9 mouse cellular contexts compared by ENCODE assay signal in genomic region chr2:170154301-170154721, GRCm38 (mm10). TPM values are rescaled to one million over a fixed set of nuclear protein-coding genes. Genes with fewer than 3 reads are reported as not detected.
DNase-seq lines count a peak whose midpoint lies in the region; ATAC-seq and TF ChIP-seq lines count a peak whose summit lies in the region.
"Had no signal": no experiment of that assay in that cellular context is flagged by ENCODE, and none has a peak within 500 bp of the region (broad histone marks: within the 10 kb centered on the region; RNA-seq: fewer than 3 reads in every experiment).

No protein-coding gene starts in this region.

- H3K9ac ChIP-seq in CH12.LX (ENCODE audit: insufficient read depth, low read depth) = peak overlapping the region; percentile 77
- H3K9ac ChIP-seq in forebrain, postnatal 0 days = no peak overlapping the region
- H3K9ac ChIP-seq in liver, postnatal 0 days (replicated peaks) = peak overlapping the region; percentile 89

- ATAC-seq in forebrain, postnatal 0 days = no peak
- no peak for ATAC-seq in liver, postnatal 0 days

- peak overlapping the region; percentile 85 for H3K4me2 ChIP-seq in CH12.LX (ENCODE audit: insufficient read depth, low read depth, poor library complexity, severe bottlenecking)
- peak overlapping the region; percentile 55; the same call in 1 of the 2 replicates for H3K4me2 ChIP-seq in forebrain, postnatal 0 days (ENCODE audit: low read depth)
- H3K4me2 ChIP-seq in liver, postnatal 0 days (ENCODE audit: low read depth, low read length) = peak overlapping the region; percentile 89

- H3K36me3 ChIP-seq in heart, embryonic 10.5 days = no peaks in the 10 kb centered on the region
- no peaks in the 10 kb centered on the region for H3K36me3 ChIP-seq in CH12.LX (replicated peaks in 1 of 2; ENCODE audit: control insufficient read depth in 1 of 2, insufficient read depth in 1 of 2, low read length in 1 of 2)
- H3K36me3 ChIP-seq in forebrain, postnatal 0 days (ENCODE audit: insufficient read depth) = no peaks in the 10 kb centered on the region
- no peaks in the 10 kb centered on the region for H3K36me3 ChIP-seq in liver, postnatal 0 days (replicated peaks; ENCODE audit: insufficient read depth, low read length)

- in situ Hi-C loops in CH12.LX (cut with MboI; ENCODE audit: low pct_ligation_motif_present, low pct_unique_long_range_greater_than_20kb, low sequenced_read_pairs) = no loop called here

- dilution Hi-C loops in CH12.LX (cut with MboI; ENCODE audit: extremely low pct_ligation_motif_present, extremely low pct_unique_long_range_greater_than_20kb, low sequenced_read_pairs) = no loop called here

- H3K79me2 ChIP-seq in CH12.LX (replicated peaks; ENCODE audit: control insufficient read depth, extremely low read depth, insufficient read depth, poor library complexity, severe bottlenecking) = no peaks in the 10 kb centered on the region

- no peak for TF ChIP-seq POLR2A in CH12.LX (IDR thresholded peaks at IDR 0.05; ENCODE audit: low read depth, low read length)

- H3K27ac ChIP-seq in heart, embryonic 10.5 days = peak overlapping the region; percentile 92
- peak overlapping the region; percentile 70; the same call in 1 of the 2 replicates for H3K27ac ChIP-seq in CH12.LX (ENCODE audit: insufficient read depth, low read depth)
- no peak overlapping the region for H3K27ac ChIP-seq in forebrain, postnatal 0 days (ENCODE audit: low read depth, low read length)
- peak overlapping the region; percentile 97 for H3K27ac ChIP-seq in liver, postnatal 0 days (ENCODE audit: low read depth)

- no peaks in the 10 kb centered on the region for H3K27me3 ChIP-seq in heart, embryonic 10.5 days (ENCODE audit: insufficient read depth, poor library complexity, severe bottlenecking)
- H3K27me3 ChIP-seq in CH12.LX (replicated peaks) = no peaks in the 10 kb centered on the region
- no peaks in the 10 kb centered on the region for H3K27me3 ChIP-seq in forebrain, postnatal 0 days (ENCODE audit: insufficient read depth, low read length)
- H3K27me3 ChIP-seq in liver, postnatal 0 days (ENCODE audit: insufficient read depth, low read length) = no peaks in the 10 kb centered on the region

- no peak for TF ChIP-seq RAD21 in CH12.LX (IDR thresholded peaks at IDR 0.05; ENCODE audit: low read depth, low read length)

- H3K4me1 ChIP-seq in heart, embryonic 10.5 days = peaks cover 34% of the 10 kb centered on the region
- peaks cover 0 to 40% of the 10 kb centered on the region in 2 experiments; a peak in 3 of 4 replicates for H3K4me1 ChIP-seq in CH12.LX (ENCODE audit: control insufficient read depth in 1 of 2, insufficient read depth in 2 of 2)
- no peaks in the 10 kb centered on the region; the same call in 1 of the 2 replicates for H3K4me1 ChIP-seq in forebrain, postnatal 0 days (ENCODE audit: insufficient read depth)
- peaks cover 42% of the 10 kb centered on the region for H3K4me1 ChIP-seq in liver, postnatal 0 days (ENCODE audit: insufficient read depth)

- DNase-seq in heart, embryonic 10.5 days (ENCODE audit: low spot score) = no peak
- DNase-seq in heart, postnatal 4 days = no peak
- DNase-seq in CH12.LX (ENCODE audit: extremely low read depth) = no peak
- no peak for DNase-seq in forebrain, postnatal 0 days
- no peak for DNase-seq in liver, postnatal 0 days
- no peak for DNase-seq in layer of hippocampus, adult 18-20 months (ENCODE audit: low spot score in 2 of 2)
- DNase-seq in left cerebral cortex, adult 8-10 months (ENCODE audit: low spot score in 2 of 2) = no peak
- no peak for DNase-seq in frontal cortex, postnatal 14 days (ENCODE audit: low spot score in 2 of 2)
- DNase-seq: cerebellum, adult 8-10 months had no signal

- peak overlapping the region; percentile 58 for H3K4me3 ChIP-seq in heart, embryonic 10.5 days
- H3K4me3 ChIP-seq in CH12.LX (replicated peaks in 1 of 3; ENCODE audit: low read depth in 2 of 3, low read length in 2 of 3, poor library complexity in 1 of 3) = peak overlapping the region in 1 of 3 experiments; percentile 8
- peak overlapping the region; percentile 11; the same call in 1 of the 2 replicates for H3K4me3 ChIP-seq in forebrain, postnatal 0 days (ENCODE audit: low read depth, low read length)
- peak overlapping the region; percentile 66 for H3K4me3 ChIP-seq in liver, postnatal 0 days (ENCODE audit: low read depth, low read length)

- no peak for TF ChIP-seq CTCF in CH12.LX (conservative IDR thresholded peaks at IDR 0.05 in 1 of 2, IDR thresholded peaks at IDR 0.05 in 1 of 2; ENCODE audit: low read depth in 2 of 2, low read length in 2 of 2)
- TF ChIP-seq CTCF in forebrain, postnatal 0 days (IDR thresholded peaks at IDR 0.05; ENCODE audit: low read depth) = no peak
- no peak for TF ChIP-seq CTCF in liver, postnatal 0 days (IDR thresholded peaks at IDR 0.05; ENCODE audit: low read depth)

- WGBS in heart, embryonic 10.5 days = 19% methylated on average over 6 of the region's 6 CpGs
- WGBS in forebrain, postnatal 0 days = 25% methylated on average over 6 of the region's 6 CpGs
- 12% methylated on average over 6 of the region's 6 CpGs for WGBS in liver, postnatal 0 days (ENCODE audit: insufficient replicate concordance)

- no peaks in the 10 kb centered on the region for H3K9me3 ChIP-seq in heart, embryonic 10.5 days
- H3K9me3 ChIP-seq in CH12.LX (replicated peaks; ENCODE audit: low read length) = no peaks in the 10 kb centered on the region
- no peaks in the 10 kb centered on the region for H3K9me3 ChIP-seq in forebrain, postnatal 0 days (ENCODE audit: low read length)
- H3K9me3 ChIP-seq in liver, postnatal 0 days (ENCODE audit: low read length) = no peaks in the 10 kb centered on the region

- no peak for TF ChIP-seq EP300 in CH12.LX (IDR thresholded peaks at IDR 0.05; ENCODE audit: low read length)
- TF ChIP-seq EP300 in liver, postnatal 0 days (IDR thresholded peaks at IDR 0.05; ENCODE audit: low read depth) = no peak; the same call in 1 of the 2 replicates

TF ChIP-seq in CH12.LX, 34 proteins besides CTCF, POLR2A, EP300 and RAD21:
- TF ChIP-seq CHD1 (IDR thresholded peaks at IDR 0.05; ENCODE audit: low read depth, low read length) (no peak; the same call in 1 of the 2 replicates), POLR2AphosphoS2 (IDR thresholded peaks at IDR 0.05; ENCODE audit: low read depth, low read length) (peak; percentile 56; the same call in 1 of the 2 replicates), MAX (IDR thresholded peaks at IDR 0.05; ENCODE audit: low read length) (peak; percentile 59), TBP (conservative IDR thresholded peaks at IDR 0.05; ENCODE audit: low read depth, low read length) (0 out of 2 replicates have a peak, but pooled peaks have one; percentile 6), MYC (IDR thresholded peaks at IDR 0.05; ENCODE audit: low read depth, low read length) (peak; percentile 82; the same call in 1 of the 2 replicates), MEF2A (IDR thresholded peaks at IDR 0.05; ENCODE audit: borderline replicate concordance, low read depth, low read length) (no peak; the same call in 1 of the 2 replicates), ELF1 (IDR thresholded peaks at IDR 0.05; ENCODE audit: low read depth, low read length) (no peak), NELFE (IDR thresholded peaks at IDR 0.05; ENCODE audit: low read depth, low read length) (no peak), MXI1 (IDR thresholded peaks at IDR 0.05; ENCODE audit: low read depth, low read length) (no peak), UBTF (IDR thresholded peaks at IDR 0.05; ENCODE audit: low read depth, low read length) (no peak), MAZ (IDR thresholded peaks at IDR 0.05; ENCODE audit: low read depth, low read length) (0 out of 2 replicates have a peak, but pooled peaks have one; percentile 5), SIN3A (IDR thresholded peaks at IDR 0.05; ENCODE audit: low read length) (peak; percentile 16; the same call in 1 of the 2 replicates), ZNF384 (IDR thresholded peaks at IDR 0.05; ENCODE audit: low read depth, low read length) (no peak), ZKSCAN1 (IDR thresholded peaks at IDR 0.05; ENCODE audit: borderline replicate concordance, low read depth, low read length) (no peak), JUND (conservative IDR thresholded peaks at IDR 0.05; ENCODE audit: low read depth, low read length) (no peak), ZMIZ1 (IDR thresholded peaks at IDR 0.05; ENCODE audit: low read depth, low read length) (no peak), NRF1 (IDR thresholded peaks at IDR 0.05; ENCODE audit: low read depth, low read length) (no peak)

RNA-seq across cellular contexts. Expression of gene Zfp217, which starts 6.4 kb away (rescaled TPM):
- polyA plus RNA-seq in heart, embryonic 10.5 days (2016; fragmentation: Nextera tagmentation; extraction: Ambion mirVana) = 3.2 and 3.7 TPM in 2 replicates
- total RNA-seq in heart, postnatal 4 days (2021) = 10 to 100 TPM; 18.8 to 19.3 TPM
- total RNA-seq in CH12.LX (2012; rRNA removed) (9.3 and 10.0 TPM in 2 replicates), CH12.LX (2014; rRNA removed) (5.3 and 5.6 TPM in 2 replicates)
- 11.1 and 12.1 TPM in 2 replicates for polyA plus RNA-seq in CH12.LX (2012; ENCODE audit: insufficient read length, low read depth)
- 3.3 and 3.5 TPM in 2 replicates for total RNA-seq in forebrain, postnatal 0 days (2014; rRNA removed)
- polyA plus RNA-seq in forebrain, postnatal 0 days (2015; fragmentation: Nextera tagmentation; extraction: Ambion mirVana) = 0.28 and 0.64 TPM in 2 replicates
- 2.1 and 2.4 TPM in 2 replicates for polyA plus RNA-seq in liver, postnatal 0 days (2015; fragmentation: Nextera tagmentation; extraction: Ambion mirVana)
- 1 to 10 TPM; 4.2 TPM for total RNA-seq in layer of hippocampus, adult 18-20 months (2021)
- total RNA-seq in left cerebral cortex, adult 8-10 months (2022) = 1 to 10 TPM; 2.5 to 4.4 (median 3.3) TPM
